Mouse (Mus musculus) neural tube, embryonic 14.5 days (tissue): ENCODE measurements around the gene Rps6ka2. TPM values are rescaled to one million over a fixed set of nuclear protein-coding genes. Genes with fewer than 3 reads are reported as not detected.
A peak's percentile ranks its signal among the peaks of the same experiment; 100 is the strongest.

Source experiments
- ATAC-seq: fragments of 200-750 bp; cut with Nextera tagmentation; 2 replicates; pipeline ENCODE4 v1.8.0; 2017; ENCODE audit warnings: low read depth, mild to moderate bottlenecking, moderate TSS enrichment, moderate library complexity
- H3K27ac ChIP-seq: fragments of 300-500 bp; sonication (generic); 2 replicates; pipeline ENCODE4 v1.5.1; 2014; ENCODE audit warnings: low read depth, mild to moderate bottlenecking, control low read depth, low read length, moderate library complexity, mixed read lengths
- H3K27me3 ChIP-seq: fragments of 300-500 bp; sonication (generic); 2 replicates; pipeline ENCODE4 v1.6.1; 2014; ENCODE audit warnings: low read length; ENCODE audit not compliant: control insufficient read depth, insufficient read depth
- H3K36me3 ChIP-seq: fragments of 300-500 bp; sonication (generic); 2 replicates; pipeline ENCODE4 v1.6.1; 2014; ENCODE audit warnings: low read length, mixed read lengths; ENCODE audit not compliant: control insufficient read depth, insufficient read depth
- H3K4me1 ChIP-seq: fragments of 300-500 bp; sonication (generic); 2 replicates; pipeline ENCODE4 v1.6.1; 2014; ENCODE audit warnings: low read length; ENCODE audit not compliant: control insufficient read depth, insufficient read depth
- H3K4me2 ChIP-seq: fragments of 300-500 bp; sonication (generic); 2 replicates; pipeline ENCODE4 v1.6.1; 2014; ENCODE audit warnings: mild to moderate bottlenecking, low read depth, low read length, control low read depth
- H3K4me3 ChIP-seq: fragments of 300-500 bp; sonication (generic); 2 replicates; pipeline ENCODE4 v1.5.1; 2014; ENCODE audit warnings: low read depth, low read length, control low read depth, mixed read lengths
- H3K9ac ChIP-seq: fragments of 300-500 bp; sonication (generic); replicated peaks from 2 replicates; pipeline ENCODE4 v1.6.1; 2014; ENCODE audit warnings: low read depth, mild to moderate bottlenecking, control low read depth, low read length, mixed read lengths
- H3K9me3 ChIP-seq: fragments of 300-500 bp; sonication (generic); 2 replicates; pipeline ENCODE4 v1.6.1; 2016; ENCODE audit warnings: low read length; ENCODE audit not compliant: control insufficient read depth
- WGBS: fragments of 180-500 bp; shearing (Covaris S2); extraction: QIAGEN DNeasy Blood & Tissue Kit; methylation state at CpG from one replicate; pipeline ENCODE4 v1.1.7; 2014; 5-methylcytosine and 5-hydroxymethylcytosine counted together
- polyA plus RNA-seq: library from polyadenylated mRNA; unstranded; fragments of >200 nt; fragmentation: Nextera tagmentation; extraction: Ambion mirVana; gene quantifications from 2 replicates; pipeline ENCODE4 v1.2.1, GENCODE M21; 2014

Rps6ka2 gene
- polyA plus RNA-seq, 1 experiment from 2014 or later: 20.7 TPM

DNA sequence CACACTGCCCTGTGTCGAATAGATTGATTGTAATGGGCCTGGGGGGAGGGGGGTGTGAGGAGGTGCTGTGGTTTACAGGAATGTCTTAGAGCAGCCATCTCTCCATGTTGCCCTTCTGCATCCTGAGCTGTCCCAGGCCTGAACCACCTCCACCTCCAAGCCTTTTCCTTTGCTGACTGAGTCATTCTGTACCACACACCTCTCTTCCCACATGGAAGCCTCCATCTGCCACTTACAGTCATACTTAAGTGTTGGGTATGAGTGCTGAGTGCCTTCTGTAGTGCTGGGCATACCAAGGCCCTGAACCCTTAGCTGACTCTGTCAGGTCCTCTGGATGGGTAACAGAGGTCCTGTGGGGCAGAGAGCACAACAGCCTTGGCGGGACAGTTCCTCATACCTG is 97.9 kb downstream of the Rps6ka2 start:
- Histone ChIP-seq H3K9me3 (no peaks in the 10 kb centered on the region), H3K4me3 (no peak overlapping the region), H3K36me3 (no peaks in the 10 kb centered on the region), H3K27ac (no peak overlapping the region), H3K4me1 (peaks cover 6% of the 10 kb centered on the region; the same call in 1 of the 2 replicates), H3K27me3 (no peaks in the 10 kb centered on the region), H3K4me2 (no peak overlapping the region), H3K9ac (no peak overlapping the region)
- WGBS: 86% methylated on average over 2 of the region's 2 CpGs
- ATAC-seq: no peak

DNA sequence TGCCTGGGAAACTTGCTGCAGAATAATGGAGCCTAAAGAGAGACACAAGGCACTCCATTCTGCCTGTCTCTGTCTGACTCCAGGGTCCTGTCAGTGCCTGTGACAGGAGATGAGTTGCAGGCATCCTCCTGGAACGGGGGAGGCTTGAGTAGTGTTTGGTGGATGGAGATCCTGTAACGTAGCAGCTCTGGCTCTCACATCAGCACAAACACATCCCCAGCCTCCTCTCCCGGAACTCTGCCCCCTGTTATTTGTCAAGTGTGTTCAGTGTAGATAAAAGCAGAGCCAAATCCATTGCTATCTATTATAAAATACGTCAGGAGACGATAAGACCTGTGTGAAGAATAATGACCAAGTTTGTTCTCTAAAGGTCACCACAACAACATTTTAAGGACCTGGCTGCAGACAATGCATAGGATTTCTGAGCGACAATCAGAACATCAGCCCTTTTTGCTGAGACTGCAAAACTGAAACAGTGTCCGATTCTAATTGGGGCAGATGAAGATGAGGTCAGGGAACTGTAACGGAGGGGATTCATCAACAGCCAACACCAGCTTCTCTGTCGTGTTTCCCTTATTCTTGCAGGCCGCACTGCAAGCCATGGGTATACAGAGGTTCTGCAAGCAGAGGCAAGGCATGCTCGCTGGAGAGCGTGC is 99.4 kb downstream of the Rps6ka2 start:
- H3K27me3 ChIP-seq: no peaks in the 10 kb centered on the region
- no peaks in the 10 kb centered on the region for H3K9me3 ChIP-seq
- 64% methylated on average over 12 of the region's 12 CpGs for WGBS
- ATAC-seq: no peak
- no peak overlapping the region for H3K9ac ChIP-seq
- H3K4me3 ChIP-seq: no peak overlapping the region
- H3K36me3 ChIP-seq: no peaks in the 10 kb centered on the region
- no peak overlapping the region for H3K4me2 ChIP-seq
- peaks cover 6% of the 10 kb centered on the region; the same call in 1 of the 2 replicates for H3K4me1 ChIP-seq
- H3K27ac ChIP-seq: peak overlapping the region; percentile 55

DNA sequence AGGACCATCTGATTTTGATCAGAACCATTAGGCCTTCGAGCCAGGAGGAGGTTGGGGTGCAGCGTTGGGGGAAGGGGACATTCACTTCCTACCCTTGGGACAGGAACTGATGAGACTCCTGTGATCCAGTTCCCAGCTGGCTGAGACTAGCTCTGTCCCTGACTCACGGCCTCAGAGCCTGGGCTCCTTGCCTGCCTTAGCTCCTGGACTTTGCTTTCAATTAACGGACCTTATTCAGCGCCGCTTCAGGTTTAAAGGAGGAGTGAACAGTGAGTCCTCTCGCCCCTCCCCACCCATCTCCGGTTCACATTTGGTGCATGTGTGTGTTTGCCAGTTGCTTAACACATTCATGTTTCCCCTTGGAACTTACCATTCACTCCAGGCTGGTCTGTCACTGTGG is 100.6 kb downstream of the Rps6ka2 start:
- H3K4me3 ChIP-seq: no peak overlapping the region
- no peaks in the 10 kb centered on the region for H3K9me3 ChIP-seq
- 84% methylated on average over 8 of the region's 8 CpGs for WGBS
- no peak overlapping the region for H3K27ac ChIP-seq
- H3K4me2 ChIP-seq: no peak overlapping the region
- peaks cover 6% of the 10 kb centered on the region; the same call in 1 of the 2 replicates for H3K4me1 ChIP-seq
- no peaks in the 10 kb centered on the region for H3K36me3 ChIP-seq
- no peak overlapping the region for H3K9ac ChIP-seq
- H3K27me3 ChIP-seq: no peaks in the 10 kb centered on the region
- no peak for ATAC-seq

DNA sequence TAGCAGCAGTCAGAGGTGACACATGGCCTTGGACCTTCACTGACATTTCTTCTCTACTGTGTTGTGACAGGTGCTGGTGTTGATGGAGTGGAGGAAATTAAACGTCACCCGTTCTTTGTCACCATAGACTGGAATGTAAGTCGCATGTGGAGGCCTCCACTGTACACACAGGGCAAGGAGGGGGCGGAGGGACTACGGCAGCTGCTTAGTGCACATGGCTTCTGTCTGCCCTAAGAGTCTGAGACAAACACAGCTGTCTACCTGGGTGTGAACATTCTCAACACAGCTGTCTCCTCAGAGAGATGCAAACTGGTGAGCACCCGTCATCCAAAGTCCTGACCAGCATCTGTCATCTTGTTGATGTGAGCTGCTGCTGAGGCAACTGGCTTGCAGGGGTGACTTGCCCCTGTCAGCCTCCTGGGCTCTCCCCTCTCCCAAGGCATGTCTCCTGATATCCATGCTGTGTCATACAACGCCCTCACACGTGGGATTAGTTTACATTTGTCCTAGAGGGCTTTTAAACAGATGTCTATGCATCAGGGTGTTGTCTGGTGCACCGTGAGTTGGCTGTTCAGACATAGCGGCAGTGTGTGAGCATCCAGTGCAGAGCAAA is 101.7 kb downstream of the Rps6ka2 start:
- no peaks in the 10 kb centered on the region for H3K9me3 ChIP-seq
- peak; percentile 56; the same call in 1 of the 2 replicates for ATAC-seq
- no peak overlapping the region for H3K4me3 ChIP-seq
- H3K36me3 ChIP-seq: no peaks in the 10 kb centered on the region
- H3K4me2 ChIP-seq: no peak overlapping the region
- no peak overlapping the region for H3K27ac ChIP-seq
- H3K27me3 ChIP-seq: no peaks in the 10 kb centered on the region
- 69% methylated on average over 10 of the region's 10 CpGs for WGBS
- H3K4me1 ChIP-seq: peaks cover 6% of the 10 kb centered on the region; the same call in 1 of the 2 replicates
- H3K9ac ChIP-seq: no peak overlapping the region

DNA sequence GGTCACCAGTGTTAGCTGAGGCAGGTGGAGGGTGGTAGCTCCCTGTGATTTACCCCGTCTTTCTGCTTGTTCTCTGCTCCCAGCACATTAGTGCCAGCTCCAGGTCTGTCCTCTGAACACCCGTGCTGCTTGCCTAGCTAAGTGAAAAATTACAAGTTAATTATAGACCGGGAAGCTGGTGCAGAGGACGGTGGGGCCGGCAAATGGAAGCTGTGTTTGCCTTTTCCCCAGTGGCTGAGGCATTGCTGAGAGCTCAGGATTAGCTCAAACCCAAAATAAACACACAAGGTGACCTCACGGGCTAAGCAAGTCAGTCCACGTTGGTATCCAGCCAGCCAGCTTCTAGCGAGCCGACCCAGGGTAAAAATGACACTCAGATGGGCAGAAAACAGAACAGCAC is 103.1 kb downstream of the Rps6ka2 start:
- Histone ChIP-seq H3K27ac (no peak overlapping the region), H3K4me1 (peaks cover 6% of the 10 kb centered on the region; the same call in 1 of the 2 replicates), H3K36me3 (no peaks in the 10 kb centered on the region), H3K4me3 (no peak overlapping the region), H3K9ac (no peak overlapping the region), H3K4me2 (no peak overlapping the region), H3K27me3 (no peaks in the 10 kb centered on the region), H3K9me3 (no peaks in the 10 kb centered on the region)
- no peak for ATAC-seq
- WGBS: 51% methylated on average over 9 of the region's 9 CpGs

DNA sequence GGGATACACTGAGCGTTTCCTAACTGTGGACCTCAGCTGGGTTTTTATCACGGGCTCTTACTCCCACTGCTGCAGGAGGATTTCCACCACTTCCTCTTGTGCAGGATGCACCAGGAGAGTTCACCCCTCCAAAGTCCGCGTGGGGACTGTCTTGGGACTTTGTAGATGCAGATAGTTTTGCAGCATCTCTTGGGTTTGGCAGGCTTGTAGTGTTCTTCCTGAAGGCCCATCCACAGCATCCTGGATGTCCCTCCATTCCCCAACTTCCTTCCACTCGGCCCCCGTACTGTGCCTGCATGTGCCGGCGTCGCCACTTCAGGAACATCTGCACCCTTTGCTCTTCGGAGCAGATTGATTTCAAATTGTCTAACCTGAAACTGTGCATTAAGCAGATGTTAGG is 103.9 kb downstream of the Rps6ka2 start:
- ATAC-seq: no peak
- Histone ChIP-seq H3K9me3 (no peaks in the 10 kb centered on the region), H3K4me2 (no peak overlapping the region), H3K4me3 (no peak overlapping the region), H3K9ac (no peak overlapping the region), H3K27me3 (no peaks in the 10 kb centered on the region), H3K36me3 (peaks cover 6% of the 10 kb centered on the region; the same call in 1 of the 2 replicates), H3K4me1 (peaks cover 5% of the 10 kb centered on the region; the same call in 1 of the 2 replicates), H3K27ac (no peak overlapping the region)
- 88% methylated on average over 10 of the region's 10 CpGs for WGBS

DNA sequence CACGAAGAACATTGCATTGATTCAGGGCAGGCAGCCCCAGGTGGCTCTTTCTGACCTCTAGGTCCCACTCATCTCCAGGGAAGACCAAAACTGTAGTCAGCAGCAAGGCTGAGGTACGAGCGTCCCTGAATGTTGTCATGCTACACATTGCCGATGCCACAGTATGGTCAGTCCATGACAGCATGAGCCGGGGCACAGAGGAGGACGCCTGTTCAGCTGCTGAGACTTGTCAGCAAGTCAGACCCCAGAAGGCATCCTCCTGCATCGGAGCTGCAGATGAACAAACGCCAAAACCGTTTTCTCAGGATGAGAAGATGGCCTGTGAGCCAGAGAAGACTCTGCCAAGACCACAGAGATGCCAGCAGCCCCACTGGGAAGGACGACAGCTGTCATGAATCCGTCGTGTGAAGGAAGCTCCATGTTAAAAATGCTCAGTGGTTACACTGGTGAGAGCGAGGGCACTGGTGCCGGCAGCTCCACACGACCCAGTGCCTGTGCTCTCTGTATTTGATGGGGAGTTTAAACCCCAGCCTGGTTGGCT is 108.9 kb downstream of the Rps6ka2 start:
- Histone ChIP-seq H3K4me1 (0 out of 2 replicates have a peak, but pooled peaks cover under 1% of the 10 kb centered on the region), H3K9me3 (no peaks in the 10 kb centered on the region), H3K36me3 (peaks cover 12% of the 10 kb centered on the region; the same call in 1 of the 2 replicates), H3K4me2 (no peak overlapping the region), H3K27ac (no peak overlapping the region), H3K9ac (no peak overlapping the region), H3K4me3 (no peak overlapping the region), H3K27me3 (no peaks in the 10 kb centered on the region)
- 92% methylated on average over 15 of the region's 15 CpGs for WGBS
- no peak for ATAC-seq

DNA sequence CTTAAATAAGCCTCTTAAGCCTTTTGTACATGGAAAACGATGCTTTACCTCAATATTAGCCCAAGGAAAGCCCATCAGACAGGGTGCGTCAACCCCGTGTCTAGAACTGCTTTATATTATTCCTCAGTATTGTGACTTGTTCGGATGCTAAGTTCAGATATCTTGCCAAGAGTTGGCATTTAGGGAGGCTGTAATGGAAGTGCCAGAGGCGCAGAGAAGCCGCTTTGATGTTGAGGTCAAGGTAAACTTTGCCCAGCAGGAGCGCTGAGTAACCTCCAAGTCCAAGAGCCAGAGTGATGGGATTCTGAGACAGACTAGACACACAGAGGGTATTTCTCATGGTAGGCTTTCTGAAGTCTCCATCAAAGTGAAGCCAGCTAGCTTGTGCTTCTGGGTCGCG is 109.3 kb downstream of the Rps6ka2 start:
- Histone ChIP-seq H3K27me3 (no peaks in the 10 kb centered on the region), H3K36me3 (peaks cover 12% of the 10 kb centered on the region; the same call in 1 of the 2 replicates), H3K9ac (no peak overlapping the region), H3K4me3 (no peak overlapping the region), H3K4me1 (0 out of 2 replicates have a peak, but pooled peaks cover 2% of the 10 kb centered on the region), H3K27ac (no peak overlapping the region), H3K4me2 (no peak overlapping the region), H3K9me3 (no peaks in the 10 kb centered on the region)
- 97% methylated on average over 9 of the region's 9 CpGs for WGBS
- ATAC-seq: no peak
